Mouse (Mus musculus) hindbrain, embryonic 10.5 days (tissue): ENCODE results near the gene Spata9. TPM values are rescaled to one million over a fixed set of nuclear protein-coding genes. Genes with fewer than 3 reads are reported as not detected.

Source experiments
- DNase-seq: peaks from one replicate; pipeline ENCODE4 v3.0.0-alpha.2; 2017; ENCODE audit warnings: low spot score
- H3K27ac ChIP-seq: fragments of 300-500 bp; sonication (generic); 2 replicates; pipeline ENCODE4 v1.5.1; 2016; ENCODE audit warnings: mild to moderate bottlenecking, moderate library complexity
- H3K27me3 ChIP-seq: fragments of 300-500 bp; sonication (generic); 2 replicates; pipeline ENCODE4 v1.6.1; 2016; ENCODE audit warnings: mild to moderate bottlenecking; ENCODE audit not compliant: poor library complexity, insufficient read depth, severe bottlenecking
- H3K36me3 ChIP-seq: fragments of 300-500 bp; sonication (generic); 2 replicates; pipeline ENCODE4 v1.6.1; 2016; ENCODE audit warnings: mild to moderate bottlenecking, moderate library complexity
- H3K4me1 ChIP-seq: fragments of 300-500 bp; sonication (generic); replicated peaks from 2 replicates; pipeline ENCODE4 v1.6.1; 2016; ENCODE audit warnings: mild to moderate bottlenecking
- H3K4me3 ChIP-seq: fragments of 300-500 bp; sonication (generic); 2 replicates; pipeline ENCODE4 v1.5.1; 2016; ENCODE audit warnings: mild to moderate bottlenecking, moderate library complexity
- H3K9me3 ChIP-seq: fragments of 300-500 bp; sonication (generic); 2 replicates; pipeline ENCODE4 v1.6.1; 2016; ENCODE audit warnings: mild to moderate bottlenecking, moderate library complexity
- WGBS: fragments of 180-500 bp; shearing (Covaris S2); methylation state at CpG from one replicate; pipeline ENCODE4 v1.1.7; 2016; 5-methylcytosine and 5-hydroxymethylcytosine counted together
- polyA plus RNA-seq: library from polyadenylated mRNA; unstranded; fragments of >200 nt; fragmentation: Nextera tagmentation; extraction: Ambion mirVana; gene quantifications from 2 replicates; pipeline ENCODE4 v1.2.1, GENCODE M21; 2016

Spata9 gene
- polyA plus RNA-seq, 1 experiment from 2014 or later: 0.77 TPM

DNA sequence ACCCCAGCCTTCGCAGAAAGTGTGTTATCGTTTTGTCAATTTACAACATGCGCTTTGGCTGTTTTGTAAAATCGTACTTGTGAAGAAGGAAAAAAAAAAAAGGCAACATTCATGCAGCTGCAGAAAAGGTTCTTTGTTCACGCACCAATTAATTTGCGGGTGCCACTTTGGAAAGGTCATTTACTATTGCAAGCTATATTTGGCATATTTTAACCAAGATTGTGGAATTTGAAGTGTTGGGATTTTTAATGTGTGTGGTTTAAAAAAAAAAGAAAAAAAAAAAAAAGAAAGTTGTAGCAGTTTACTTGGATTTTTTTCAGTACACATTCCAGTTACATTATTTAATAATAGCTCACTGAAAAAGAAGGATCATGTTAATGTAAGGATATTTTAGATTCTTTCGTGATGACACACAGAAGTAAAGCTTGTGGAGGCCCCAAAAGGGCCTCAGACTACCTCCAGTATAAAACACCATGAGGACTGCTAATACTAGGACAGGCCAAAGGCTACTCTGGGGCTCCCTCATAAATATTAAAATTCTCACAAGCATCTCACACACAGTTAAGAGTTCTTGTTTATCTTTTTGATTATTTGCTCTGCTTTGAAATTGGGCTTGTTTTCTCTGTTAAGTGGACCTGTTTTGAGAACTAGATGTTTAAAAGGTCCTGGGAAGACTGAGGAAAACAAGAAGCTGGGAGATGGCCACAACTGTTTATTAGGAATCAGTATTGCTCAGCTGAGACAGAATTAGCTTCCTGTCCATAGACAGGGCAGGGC, 22.7 kb upstream of the Spata9 start:
- H3K9me3 ChIP-seq: no peaks in the 10 kb centered on the region
- WGBS: 3% methylated on average over 7 of the region's 7 CpGs

DNA sequence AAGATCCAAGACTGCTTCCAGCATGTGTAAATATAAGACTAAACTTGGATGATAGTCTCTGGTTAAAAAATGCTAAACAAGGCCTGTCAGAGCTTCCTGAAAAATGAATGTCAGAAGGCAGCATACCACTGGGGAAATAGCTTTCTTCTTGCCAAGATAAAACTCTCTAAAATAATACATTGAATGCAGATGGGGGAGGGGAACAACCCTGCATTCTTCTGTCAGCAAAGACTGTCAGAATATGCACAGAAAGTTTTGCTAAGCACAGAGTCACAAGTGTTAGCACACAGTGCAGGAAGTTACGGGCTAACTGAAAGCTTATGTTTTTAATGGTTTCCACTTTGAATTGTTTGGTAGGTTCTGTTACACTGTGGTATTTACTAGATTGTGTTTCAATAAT, 16.7 kb upstream of the Spata9 start:
- no peak overlapping the region for H3K4me3 ChIP-seq
- 57% methylated on average over 1 of the region's 1 CpGs for WGBS
- H3K27ac ChIP-seq: no peak overlapping the region
- no peaks in the 10 kb centered on the region for H3K36me3 ChIP-seq
- H3K9me3 ChIP-seq: 0 out of 2 replicates have a peak, but pooled peaks cover under 1% of the 10 kb centered on the region
- no peaks in the 10 kb centered on the region for H3K4me1 ChIP-seq
- DNase-seq: no peak
- H3K27me3 ChIP-seq: no peaks in the 10 kb centered on the region

More for the DNA sequence above, 22.7 kb upstream of the Spata9 start:
- Histone ChIP-seq H3K27me3 (no peaks in the 10 kb centered on the region), H3K27ac (peak overlapping the region; percentile 99), H3K4me3 (peak overlapping the region; percentile 90), H3K36me3 (peaks cover 12% of the 10 kb centered on the region; the same call in 1 of the 2 replicates), H3K4me1 (peaks cover 19% of the 10 kb centered on the region)
- no peak for DNase-seq

DNA sequence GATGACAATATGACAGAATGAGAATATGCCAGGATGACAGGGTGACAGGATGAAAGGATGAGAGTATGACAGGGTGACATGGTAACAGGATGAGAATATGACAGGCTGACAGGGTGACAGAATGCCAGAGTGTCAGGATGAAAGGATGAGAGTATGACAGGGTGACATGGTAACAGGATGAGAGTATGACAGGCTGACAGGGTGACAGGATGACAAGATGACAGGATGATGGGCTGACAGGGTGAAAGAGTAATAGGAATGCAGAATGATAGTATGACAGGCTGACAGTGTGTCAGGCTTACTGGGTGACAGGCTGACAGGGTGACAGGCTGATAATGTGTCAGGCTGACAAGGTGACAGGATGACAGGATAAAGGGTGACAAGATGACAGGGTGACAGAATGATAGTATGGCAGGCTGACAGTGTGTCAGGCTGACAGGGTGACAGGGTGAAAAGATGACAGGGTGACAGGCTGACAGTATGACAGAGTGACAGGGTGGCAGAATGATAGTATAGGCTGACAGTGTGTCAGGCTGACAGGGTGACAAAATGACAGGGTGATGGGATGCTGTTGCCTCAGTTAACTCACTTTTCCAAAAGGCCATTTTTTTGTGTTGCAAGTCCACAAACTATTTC, 11.5 kb upstream of the Spata9 start:
- Histone ChIP-seq H3K27ac (no peak overlapping the region), H3K4me1 (no peaks in the 10 kb centered on the region), H3K9me3 (0 out of 2 replicates have a peak, but pooled peaks cover 5% of the 10 kb centered on the region), H3K27me3 (no peaks in the 10 kb centered on the region), H3K36me3 (no peaks in the 10 kb centered on the region), H3K4me3 (no peak overlapping the region)
- no peak for DNase-seq

DNA sequence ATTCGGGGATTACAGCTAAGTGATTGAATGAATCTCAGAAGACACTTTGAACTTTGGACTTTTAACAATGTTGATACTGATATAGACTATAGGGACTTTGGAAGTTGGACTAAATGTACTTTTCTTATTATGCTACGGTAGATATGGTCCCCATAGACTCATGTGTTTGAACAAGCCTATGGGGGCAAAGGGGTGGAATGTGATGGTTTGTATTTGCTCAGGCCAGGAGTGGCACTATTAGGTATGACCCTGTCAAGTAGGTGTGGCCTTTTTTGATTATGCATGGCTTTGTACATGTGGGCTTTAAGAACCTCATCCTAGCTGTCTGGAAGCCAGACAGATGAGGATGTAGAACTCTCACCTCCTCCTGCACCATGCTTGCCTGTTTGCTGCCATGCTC, 7.5 kb downstream of the Spata9 start:
- 89% methylated on average over 2 of the region's 2 CpGs for WGBS
- no peak for DNase-seq
- no peak overlapping the region for H3K27ac ChIP-seq

DNA sequence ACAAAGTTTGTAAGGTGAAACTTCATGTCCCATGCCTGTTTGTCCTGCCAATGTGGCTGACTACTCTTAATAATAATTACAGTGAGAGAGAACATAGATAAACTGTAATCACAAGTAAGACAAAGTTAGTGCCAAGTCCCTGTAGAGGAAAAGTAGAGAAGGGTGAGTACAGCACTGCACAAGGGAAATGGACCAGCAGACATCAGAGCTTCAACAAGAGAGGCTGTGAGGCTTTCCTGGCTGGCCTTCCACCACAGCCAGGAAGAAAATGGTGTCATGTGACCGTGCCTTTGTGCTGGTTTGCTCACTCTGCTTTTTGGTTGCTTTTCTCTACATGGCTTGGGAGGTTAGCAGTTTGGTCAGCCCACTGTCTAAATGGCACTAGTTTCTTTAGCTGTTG, 8.7 kb downstream of the Spata9 start:
- Histone ChIP-seq H3K4me1 (no peaks in the 10 kb centered on the region), H3K27me3 (no peaks in the 10 kb centered on the region), H3K36me3 (no peaks in the 10 kb centered on the region), H3K27ac (no peak overlapping the region), H3K9me3 (no peaks in the 10 kb centered on the region), H3K4me3 (no peak overlapping the region)
- WGBS: 63% methylated on average over 1 of the region's 1 CpGs
- DNase-seq: no peak

More for the DNA sequence above, 7.5 kb downstream of the Spata9 start:
- Histone ChIP-seq H3K4me3 (no peak overlapping the region), H3K9me3 (no peaks in the 10 kb centered on the region), H3K4me1 (no peaks in the 10 kb centered on the region), H3K36me3 (no peaks in the 10 kb centered on the region), H3K27me3 (no peaks in the 10 kb centered on the region)

DNA sequence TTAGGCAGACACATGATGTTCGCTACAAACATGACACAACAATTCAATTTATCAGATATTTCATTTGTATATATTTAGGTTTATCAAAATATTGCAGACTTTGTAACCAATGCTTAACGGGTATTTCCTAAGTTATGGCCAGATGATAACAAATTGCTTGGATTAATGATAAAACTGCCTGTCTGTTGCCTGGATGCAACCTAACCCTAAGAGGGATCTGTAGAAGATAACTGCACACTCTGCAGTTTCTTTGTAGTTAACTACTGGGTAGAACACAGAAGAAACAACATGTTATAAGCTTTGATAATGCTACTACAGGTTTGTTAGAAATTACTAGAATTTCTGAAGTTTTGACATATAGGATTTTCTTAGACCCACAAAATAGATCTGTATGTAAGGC, 9.3 kb downstream of the Spata9 start:
- Histone ChIP-seq H3K4me3 (no peak overlapping the region), H3K4me1 (no peaks in the 10 kb centered on the region), H3K9me3 (no peaks in the 10 kb centered on the region), H3K27ac (no peak overlapping the region), H3K27me3 (no peaks in the 10 kb centered on the region), H3K36me3 (no peaks in the 10 kb centered on the region)
- no peak for DNase-seq
- 96% methylated on average over 2 of the region's 2 CpGs for whole genome bisulfite sequencing

DNA sequence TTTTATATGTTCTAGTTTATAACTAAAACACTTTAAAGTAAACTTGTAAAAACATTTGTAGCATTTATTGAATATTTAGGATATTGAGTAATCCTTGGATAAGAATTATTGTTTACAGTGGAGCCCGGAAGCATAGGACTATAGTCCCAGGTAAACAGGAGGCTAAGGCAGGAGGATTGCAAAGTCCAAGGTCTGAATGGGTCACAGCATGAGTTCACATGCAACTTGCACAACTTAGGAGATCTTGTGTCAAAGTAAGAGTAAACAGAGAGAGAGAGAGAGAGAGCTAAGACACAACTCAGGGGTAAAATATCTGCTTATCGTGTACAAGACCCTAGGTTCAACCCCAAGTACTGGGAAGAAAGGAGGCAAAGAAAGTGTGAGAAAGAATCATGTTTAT, 9.7 kb downstream of the Spata9 start:
- no peak overlapping the region for H3K27ac ChIP-seq
- no peaks in the 10 kb centered on the region for H3K4me1 ChIP-seq
- no peak overlapping the region for H3K4me3 ChIP-seq
- no peaks in the 10 kb centered on the region for H3K27me3 ChIP-seq
- H3K36me3 ChIP-seq: no peaks in the 10 kb centered on the region
- no peaks in the 10 kb centered on the region for H3K9me3 ChIP-seq
- no peak for DNase-seq
- 78% methylated on average over 2 of the region's 2 CpGs for WGBS

DNA sequence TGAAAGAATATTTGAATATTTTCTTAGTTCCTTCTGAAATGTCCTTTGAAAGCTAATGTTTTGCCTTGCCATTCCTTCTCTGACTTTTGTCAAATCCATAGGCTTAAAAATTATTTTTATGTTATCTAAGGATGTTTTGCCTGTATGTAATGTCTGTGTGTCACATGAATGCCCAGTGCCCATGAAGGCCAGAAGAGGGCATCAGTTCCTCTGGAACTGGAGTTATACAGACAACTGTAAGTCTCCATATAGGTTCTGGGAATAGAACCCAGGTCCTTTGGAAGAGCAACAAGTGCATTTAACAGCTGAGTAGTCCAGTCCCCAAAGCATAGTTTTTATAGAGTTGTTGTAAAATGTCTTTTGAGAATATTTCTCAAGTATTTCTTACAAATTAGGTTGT, 15.0 kb downstream of the Spata9 start:
- no peak overlapping the region for H3K4me3 ChIP-seq
- no peak for DNase-seq
- H3K27me3 ChIP-seq: no peaks in the 10 kb centered on the region
- no peaks in the 10 kb centered on the region for H3K4me1 ChIP-seq
- no peaks in the 10 kb centered on the region for H3K36me3 ChIP-seq
- no peaks in the 10 kb centered on the region for H3K9me3 ChIP-seq
- H3K27ac ChIP-seq: no peak overlapping the region

DNA sequence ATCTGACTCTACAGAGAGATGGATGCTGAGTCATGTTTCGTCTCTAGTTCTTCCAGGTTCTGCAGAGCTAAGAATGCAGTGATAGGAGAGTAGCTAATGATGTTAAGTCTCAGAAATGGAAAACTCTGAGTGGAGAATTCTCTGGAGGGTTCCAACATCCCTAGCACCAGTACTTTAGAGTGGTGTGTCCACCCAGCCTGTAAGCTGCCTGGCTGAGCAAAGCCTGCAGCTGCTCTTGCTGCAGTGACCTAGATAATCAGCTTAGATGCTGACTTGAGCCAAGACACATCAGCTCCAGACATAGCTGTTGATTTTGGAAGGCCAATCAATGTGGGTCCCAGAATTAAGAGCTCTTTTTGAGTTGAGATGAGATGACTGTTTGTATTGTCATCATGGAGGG, 21.1 kb downstream of the Spata9 start:
- Histone ChIP-seq H3K27ac (no peak overlapping the region), H3K4me1 (no peaks in the 10 kb centered on the region), H3K27me3 (no peaks in the 10 kb centered on the region), H3K4me3 (no peak overlapping the region), H3K36me3 (no peaks in the 10 kb centered on the region), H3K9me3 (no peaks in the 10 kb centered on the region)
- no peak for DNase-seq
- 93% methylated on average over 1 of the region's 1 CpGs for WGBS

DNA sequence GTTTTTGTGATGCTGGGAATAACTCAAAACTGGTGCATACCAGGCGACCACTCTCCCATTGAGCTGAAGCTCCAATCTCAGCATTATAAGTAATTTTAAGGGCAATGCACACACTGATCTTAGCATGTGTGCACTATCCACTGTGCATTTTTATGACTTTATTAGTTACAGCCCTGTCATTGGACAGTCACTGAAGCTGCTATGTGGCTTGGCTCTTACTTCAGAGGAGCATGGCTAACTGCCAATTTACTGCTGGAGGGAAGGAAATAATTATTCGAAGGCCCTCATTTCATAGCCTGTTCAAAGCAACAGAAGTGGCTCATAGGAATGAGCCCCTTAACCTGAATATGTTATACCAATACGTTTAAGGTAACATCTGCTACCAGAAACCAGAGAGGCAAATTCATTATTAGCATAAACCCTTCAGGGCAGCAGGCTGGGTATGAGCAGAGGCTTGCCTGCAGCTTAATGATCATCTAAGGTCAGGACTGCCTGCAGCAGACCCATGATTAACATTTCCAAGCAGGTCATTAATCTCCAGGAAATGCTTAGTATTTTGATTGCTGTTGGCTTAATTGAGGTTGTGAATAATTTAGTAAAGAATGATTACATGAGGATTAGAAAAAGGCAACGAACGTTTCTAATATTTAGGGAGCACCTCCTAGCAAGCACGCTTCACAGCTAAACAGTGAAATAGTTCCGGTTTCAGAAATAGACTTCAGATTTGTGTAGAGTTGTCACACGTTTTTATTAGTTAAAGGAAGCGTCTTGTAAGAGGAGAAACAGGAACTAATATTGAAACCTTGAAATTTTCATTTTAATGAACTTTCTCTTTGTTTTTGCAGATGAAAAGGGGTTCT, 25.4 kb downstream of the Spata9 start:
- 74% methylated on average over 9 of the region's 9 CpGs for WGBS
- H3K27ac ChIP-seq: no peak overlapping the region

DNA sequence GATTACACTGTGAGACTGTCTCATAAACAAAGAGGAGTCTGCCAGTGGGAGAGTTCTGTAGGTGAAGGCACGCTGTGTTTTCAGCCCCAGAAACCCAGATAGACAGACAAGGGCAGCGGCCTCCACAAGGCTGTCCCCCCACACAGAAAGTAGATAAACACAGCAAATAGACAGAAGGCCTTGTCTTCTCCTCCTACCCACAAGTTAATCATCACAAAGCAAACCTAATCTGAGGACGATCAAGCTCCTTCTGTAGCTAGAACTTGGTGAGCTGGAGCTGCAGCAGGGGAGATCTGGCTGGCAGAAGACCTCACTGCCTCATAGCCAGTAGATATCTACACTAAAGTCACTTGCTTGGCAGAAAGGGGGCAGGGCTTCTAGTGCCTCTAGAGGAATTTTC, 36.3 kb downstream of the Spata9 start:
- Histone ChIP-seq H3K27ac (no peak overlapping the region), H3K9me3 (no peaks in the 10 kb centered on the region), H3K4me3 (no peak overlapping the region), H3K27me3 (no peaks in the 10 kb centered on the region), H3K4me1 (no peaks in the 10 kb centered on the region), H3K36me3 (peaks cover 39% of the 10 kb centered on the region)
- DNase-seq: no peak
- 94% methylated on average over 3 of the region's 3 CpGs for WGBS

More for the DNA sequence above, 25.4 kb downstream of the Spata9 start:
- H3K4me3 ChIP-seq: no peak overlapping the region
- H3K4me1 ChIP-seq: no peaks in the 10 kb centered on the region
- H3K9me3 ChIP-seq: no peaks in the 10 kb centered on the region
- no peaks in the 10 kb centered on the region for H3K27me3 ChIP-seq
- no peak for DNase-seq
- no peaks in the 10 kb centered on the region for H3K36me3 ChIP-seq

DNA sequence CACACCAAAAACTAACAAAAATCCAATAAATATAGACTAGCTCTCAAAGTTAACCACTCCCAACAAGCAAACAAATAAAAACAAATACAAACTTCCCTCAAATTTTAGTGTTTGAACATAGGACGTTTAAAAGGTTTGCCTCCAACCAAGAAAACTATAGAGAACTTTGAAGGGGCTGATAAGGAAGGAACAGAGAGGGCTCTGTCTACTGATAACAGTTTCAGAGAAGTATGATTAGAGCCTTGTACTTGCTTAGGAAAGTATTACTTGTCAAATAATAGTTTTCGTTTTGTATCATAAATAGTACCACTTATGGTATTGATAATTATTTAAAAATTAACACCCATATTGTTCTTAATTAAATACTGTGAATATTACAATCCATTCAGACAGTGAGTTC, 47.6 kb downstream of the Spata9 start:
- 80% methylated on average over 2 of the region's 2 CpGs for WGBS
- DNase-seq: no peak
- no peaks in the 10 kb centered on the region for H3K36me3 ChIP-seq
- no peak overlapping the region for H3K27ac ChIP-seq
- no peak overlapping the region for H3K4me3 ChIP-seq
- H3K9me3 ChIP-seq: no peaks in the 10 kb centered on the region
- no peaks in the 10 kb centered on the region for H3K27me3 ChIP-seq
- peaks cover 9% of the 10 kb centered on the region for H3K4me1 ChIP-seq

DNA sequence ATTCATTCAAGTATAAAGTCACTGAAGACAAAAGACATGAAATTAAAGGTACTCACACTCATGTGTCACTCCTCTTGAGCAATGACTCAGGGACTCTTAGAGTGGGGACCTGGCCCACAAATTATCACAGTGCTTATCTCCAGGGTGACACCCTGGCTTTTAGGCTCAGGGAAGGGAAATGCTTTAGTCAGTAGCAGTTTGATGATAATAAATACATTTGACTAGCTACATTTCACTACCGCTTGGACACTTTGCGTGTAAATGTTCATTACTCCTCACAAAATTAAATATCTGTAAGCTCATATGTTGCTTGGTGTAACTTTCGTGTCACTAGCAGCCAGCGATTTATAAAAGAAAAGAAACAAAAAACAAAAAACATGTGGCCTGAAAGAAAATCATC, 50.5 kb downstream of the Spata9 start:
- Histone ChIP-seq H3K4me1 (peaks cover 9% of the 10 kb centered on the region), H3K9me3 (no peaks in the 10 kb centered on the region), H3K36me3 (no peaks in the 10 kb centered on the region), H3K27me3 (no peaks in the 10 kb centered on the region), H3K27ac (peak overlapping the region; percentile 96), H3K4me3 (peak overlapping the region; percentile 84)
- WGBS: 79% methylated on average over 4 of the region's 4 CpGs
- DNase-seq: no peak
